Mouse (Mus musculus) CH12.LX (cell line): Measurements from ENCODE around the gene Src. TPM values are rescaled to one million over a fixed set of nuclear protein-coding genes. Genes with fewer than 3 reads are reported as not detected.
A peak's percentile ranks its signal among the peaks of the same experiment; 100 is the strongest.

Experiments
- DNase-seq: peaks from one replicate; pipeline ENCODE4 v3.0.0-alpha.2; 2013; ENCODE audit errors: extremely low read depth
- H3K27ac ChIP-seq: 2 replicates; pipeline ENCODE4 v1.5.1; 2012; ENCODE audit warnings: low read depth, mild to moderate bottlenecking, control low read depth, moderate library complexity; ENCODE audit not compliant: insufficient read depth
- H3K27me3 ChIP-seq: replicated peaks from 2 replicates; pipeline ENCODE3; 2012; ENCODE audit warnings: inconsistent platforms
- H3K36me3 ChIP-seq, 2 experiments: replicated peaks in 1 of 2; 2 replicates each; pipeline versions ENCODE3 to v1.6.1; 2012; ENCODE audit warnings: inconsistent platforms in 1 of 2, low read length in 1 of 2, mild to moderate bottlenecking in 1 of 2, mixed read lengths in 1 of 2, moderate library complexity in 1 of 2; ENCODE audit not compliant: control insufficient read depth in 1 of 2, insufficient read depth in 1 of 2
- H3K4me1 ChIP-seq, 2 experiments: 2 replicates each; pipeline ENCODE4 v1.6.1; 2012; ENCODE audit warnings: inconsistent platforms in 1 of 2, moderate library complexity in 1 of 2; ENCODE audit not compliant: insufficient read depth in 2 of 2, control insufficient read depth in 1 of 2
- H3K4me2 ChIP-seq: 2 replicates; pipeline ENCODE4 v1.6.1; 2012; ENCODE audit warnings: low read depth, mild to moderate bottlenecking, control low read depth; ENCODE audit not compliant: poor library complexity, insufficient read depth, severe bottlenecking
- H3K4me3 ChIP-seq, 3 experiments: fragments of 150-350 bp in 1 of 3; sonication (generic) in 1 of 3; replicated peaks in 1 of 3; 2 replicates each; pipeline versions ENCODE3 to v1.5.1; 2011 to 2012; ENCODE audit warnings: low read depth in 2 of 3, low read length in 2 of 3, mild to moderate bottlenecking in 2 of 3, moderate library complexity in 2 of 3, control low read depth in 1 of 3, improper control_type of control experiment in 1 of 3, inconsistent platforms in 1 of 3, mixed read lengths in 1 of 3; ENCODE audit not compliant: poor library complexity in 1 of 3
- H3K79me2 ChIP-seq: replicated peaks from 2 replicates; pipeline ENCODE4 v1.6.1; 2012; ENCODE audit warnings: mild to moderate bottlenecking, moderate library complexity; ENCODE audit not compliant: control insufficient read depth, poor library complexity, insufficient read depth, severe bottlenecking; ENCODE audit errors: extremely low read depth
- H3K9ac ChIP-seq: 2 replicates; pipeline ENCODE4 v1.6.1; 2012; ENCODE audit warnings: low read depth, mild to moderate bottlenecking, control low read depth, moderate library complexity; ENCODE audit not compliant: insufficient read depth
- H3K9me3 ChIP-seq: replicated peaks from 2 replicates; pipeline ENCODE3; 2012; ENCODE audit warnings: low read length, inconsistent platforms, mixed read lengths
- BHLHE40 ChIP-seq: IDR thresholded peaks from 2 replicates; pipeline ENCODE4 v1.6.1; 2011; ENCODE audit warnings: mild to moderate bottlenecking, low read depth, low read length, improper control_type of control experiment
- CHD1 ChIP-seq: IDR thresholded peaks from 2 replicates; pipeline ENCODE4 v1.6.1; 2012; ENCODE audit warnings: low read depth, low read length, improper control_type of control experiment, inconsistent platforms
- CHD2 ChIP-seq: IDR thresholded peaks from 2 replicates; pipeline ENCODE4 v1.6.1; 2011; ENCODE audit warnings: low read length, improper control_type of control experiment
- CTCF ChIP-seq, 2 experiments: IDR thresholded peaks in 1 of 2; conservative IDR thresholded peaks in 1 of 2; 2 replicates each; pipeline ENCODE4 v1.5.1; 2011 to 2012; ENCODE audit warnings: low read depth in 2 of 2, low read length in 2 of 2, improper control_type of control experiment in 1 of 2, inconsistent platforms in 1 of 2, mild to moderate bottlenecking in 1 of 2, moderate library complexity in 1 of 2
- E2F4 ChIP-seq: IDR thresholded peaks from 2 replicates; pipeline ENCODE4 v1.6.1; 2011; ENCODE audit warnings: low read depth, low read length, improper control_type of control experiment; ENCODE audit not compliant: insufficient replicate concordance
- ELF1 ChIP-seq: IDR thresholded peaks from 2 replicates; pipeline ENCODE4 v1.6.1; 2014; ENCODE audit warnings: low read depth, mild to moderate bottlenecking, inconsistent platforms, low read length, improper control_type of control experiment
- HCFC1 ChIP-seq: IDR thresholded peaks from 2 replicates; pipeline ENCODE4 v1.6.1; 2012; ENCODE audit warnings: low read depth, mild to moderate bottlenecking, inconsistent platforms, low read length, improper control_type of control experiment
- IRF4 ChIP-seq: IDR thresholded peaks from 2 replicates; pipeline ENCODE4 v1.6.1; 2014; ENCODE audit warnings: low read depth, mild to moderate bottlenecking, inconsistent platforms, low read length, improper control_type of control experiment
- JUN ChIP-seq: IDR thresholded peaks from 2 replicates; pipeline ENCODE4 v1.6.1; 2011; ENCODE audit warnings: low read depth, mild to moderate bottlenecking, low read length, improper control_type of control experiment, moderate library complexity; ENCODE audit not compliant: insufficient read depth
- JUND ChIP-seq: conservative IDR thresholded peaks from 2 replicates; pipeline ENCODE4 v1.6.1; 2011; ENCODE audit warnings: low read depth, low read length, improper control_type of control experiment
- MAFK ChIP-seq: IDR thresholded peaks from 2 replicates; pipeline ENCODE4 v1.6.1; 2011; ENCODE audit warnings: low read length, improper control_type of control experiment; ENCODE audit not compliant: insufficient replicate concordance
- MAZ ChIP-seq: IDR thresholded peaks from 2 replicates; pipeline ENCODE4 v1.6.1; 2012; ENCODE audit warnings: low read depth, mild to moderate bottlenecking, inconsistent platforms, low read length, improper control_type of control experiment, moderate library complexity
- MEF2A ChIP-seq: IDR thresholded peaks from 2 replicates; pipeline ENCODE4 v1.6.1; 2014; ENCODE audit warnings: low read depth, mild to moderate bottlenecking, inconsistent platforms, low read length, improper control_type of control experiment, borderline replicate concordance
- MXI1 ChIP-seq: IDR thresholded peaks from 2 replicates; pipeline ENCODE4 v1.6.1; 2011; ENCODE audit warnings: mild to moderate bottlenecking, low read depth, low read length, improper control_type of control experiment
- MYC ChIP-seq: IDR thresholded peaks from 2 replicates; pipeline ENCODE4 v1.6.1; 2011; ENCODE audit warnings: low read depth, mild to moderate bottlenecking, improper control_type of control experiment, low read length
- NELFE ChIP-seq: IDR thresholded peaks from 2 replicates; pipeline ENCODE4 v1.6.1; 2011; ENCODE audit warnings: low read depth, low read length, improper control_type of control experiment
- NRF1 ChIP-seq: IDR thresholded peaks from 2 replicates; pipeline ENCODE4 v1.6.1; 2014; ENCODE audit warnings: low read depth, mild to moderate bottlenecking, inconsistent platforms, low read length, improper control_type of control experiment, moderate library complexity
- POLR2A ChIP-seq: IDR thresholded peaks from 2 replicates; pipeline ENCODE4 v1.6.1; 2011; ENCODE audit warnings: low read depth, mild to moderate bottlenecking, improper control_type of control experiment, low read length
- RAD21 ChIP-seq: IDR thresholded peaks from 2 replicates; pipeline ENCODE4 v1.6.1; 2011; ENCODE audit warnings: low read depth, mild to moderate bottlenecking, low read length, improper control_type of control experiment, moderate library complexity
- UBTF ChIP-seq: IDR thresholded peaks from 2 replicates; pipeline ENCODE4 v1.6.1; 2012; ENCODE audit warnings: low read depth, mild to moderate bottlenecking, inconsistent platforms, low read length, improper control_type of control experiment, moderate library complexity
- ZKSCAN1 ChIP-seq: IDR thresholded peaks from 2 replicates; pipeline ENCODE4 v1.6.1; 2012; ENCODE audit warnings: low read depth, inconsistent platforms, low read length, improper control_type of control experiment, borderline replicate concordance
- dilution Hi-C: fragments of 300-500 bp; cut with MboI; formaldehyde crosslinking; loops from 2 replicates; pipeline ENCODE4 v1.14.3; 2020; ENCODE audit warnings: low sequenced_read_pairs; ENCODE audit not compliant: extremely low pct_unique_long_range_greater_than_20kb, extremely low pct_ligation_motif_present
- in situ Hi-C: fragments of 300-500 bp; cut with MboI; formaldehyde crosslinking; loops from 3 replicates; pipeline ENCODE4 v1.14.3; 2019; ENCODE audit warnings: low sequenced_read_pairs, low pct_ligation_motif_present, low pct_unique_long_range_greater_than_20kb, mixed read lengths
- polyA plus RNA-seq: library from polyadenylated mRNA; unstranded; fragments of >175 nt; gene quantifications from 2 replicates; pipeline ENCODE4 v1.2.1, GENCODE M21; 2012; ENCODE audit warnings: low read depth; ENCODE audit not compliant: insufficient read length
- total RNA-seq, 2 experiments: library from RNA; depleted of rRNA; stranded (reverse); fragments of 300-350 nt in 1 of 2; fragments of >200 nt in 1 of 2; gene quantifications; 2 replicates each; pipeline ENCODE4 v1.2.3; 2012 to 2014

The Src gene
- total and polyA plus RNA-seq, 3 experiments = 0.20 to 0.37 (median 0.25) TPM

DNA sequence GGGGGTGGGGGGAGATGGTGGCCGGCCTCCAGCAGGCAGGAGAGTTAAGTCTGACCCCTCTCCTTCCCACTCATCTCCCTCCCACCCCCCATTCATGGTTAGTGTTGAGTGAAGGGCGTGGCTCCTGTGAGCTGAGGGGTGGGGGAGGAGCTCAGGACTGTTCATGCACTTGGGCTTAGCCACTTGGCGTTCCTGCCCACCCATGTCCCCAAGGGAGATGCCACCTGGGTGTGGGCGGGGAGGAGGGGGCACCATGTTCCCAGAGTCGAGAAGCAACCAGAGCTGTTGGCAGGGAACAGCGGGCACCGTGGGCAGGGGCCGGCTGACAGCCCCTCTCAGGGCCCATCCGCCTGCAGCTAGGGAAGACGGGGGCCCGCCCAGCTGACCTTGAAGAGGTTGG, 18.3 kb downstream of the Src start:
- Histone ChIP-seq H3K79me2 (no peaks in the 10 kb centered on the region), H3K27me3 (peaks cover 75% of the 10 kb centered on the region), H3K4me1 (no peaks in the 10 kb centered on the region), H3K27ac (no peak overlapping the region), H3K9ac (no peak overlapping the region), H3K36me3 (no peaks in the 10 kb centered on the region), H3K9me3 (peaks cover 4% of the 10 kb centered on the region), H3K4me2 (no peak overlapping the region), H3K4me3 (no peak overlapping the region)
- dilution Hi-C loops (no loop called here), in situ Hi-C loops (no loop called here)
- no peak for TF ChIP-seq CHD1
- TF ChIP-seq MEF2A = no peak
- TF ChIP-seq NELFE = no peak
- TF ChIP-seq UBTF = no peak
- TF ChIP-seq POLR2A = no peak
- TF ChIP-seq HCFC1 = no peak
- no peak for TF ChIP-seq RAD21
- TF ChIP-seq ZKSCAN1 = no peak
- no peak for TF ChIP-seq MAFK
- TF ChIP-seq JUN = no peak
- no peak for TF ChIP-seq CHD2
- no peak for TF ChIP-seq NRF1
- no peak for TF ChIP-seq MYC
- TF ChIP-seq MXI1 = no peak
- no peak for TF ChIP-seq ELF1
- no peak for TF ChIP-seq BHLHE40
- DNase-seq = no peak

DNA sequence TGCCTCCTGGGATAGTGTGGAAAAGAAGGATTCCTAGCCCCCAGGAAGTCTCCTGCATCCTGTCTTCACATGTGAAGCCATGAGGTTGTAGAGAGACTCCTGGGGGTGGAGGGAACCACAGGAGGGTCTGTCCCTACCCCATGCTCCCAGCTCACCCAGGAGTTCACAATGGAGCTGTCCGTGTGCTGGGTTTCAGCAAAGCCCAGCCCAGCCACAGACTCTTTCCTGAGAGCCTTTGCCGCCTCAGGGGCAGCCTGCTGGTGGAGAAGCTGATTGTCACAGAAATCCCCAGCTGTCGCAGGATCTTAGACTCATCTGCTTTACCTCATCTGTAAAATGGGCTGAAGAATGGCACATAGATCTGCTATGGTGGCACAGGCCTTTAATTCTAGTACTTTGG, 18.9 kb downstream of the Src start:
- in situ Hi-C loops = no loop called here
- dilution Hi-C loops = no loop called here

DNA sequence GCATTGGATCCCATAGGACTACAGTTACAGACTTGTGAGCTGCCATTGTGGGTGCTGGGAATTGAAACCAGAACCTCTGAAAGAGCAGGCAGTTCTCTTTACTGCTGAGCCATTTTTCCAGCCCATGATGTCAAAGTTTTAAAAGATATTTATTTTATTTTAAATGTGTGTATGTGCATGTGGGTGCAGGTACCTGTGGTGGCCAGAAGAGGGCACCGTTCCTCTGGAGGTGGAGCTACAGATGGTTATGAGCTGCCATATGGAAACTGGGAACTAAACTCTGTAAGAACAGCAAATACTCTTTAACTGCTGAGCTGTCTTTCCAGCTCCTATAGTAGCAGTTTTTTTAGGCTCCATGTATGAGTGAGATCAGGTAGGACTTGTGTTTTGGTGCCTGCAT, 23.1 kb downstream of the Src start:
- peaks cover 6 to 9% of the 10 kb centered on the region in 2 experiments for H3K4me1 ChIP-seq
- dilution Hi-C loops (no loop called here), in situ Hi-C loops (no loop called here)
- H3K27ac ChIP-seq = no peak overlapping the region
- no peaks in the 10 kb centered on the region for H3K79me2 ChIP-seq
- H3K36me3 ChIP-seq = no peaks in the 10 kb centered on the region
- peaks cover 40% of the 10 kb centered on the region for H3K27me3 ChIP-seq
- H3K4me3 ChIP-seq = no peak overlapping the region
- H3K9me3 ChIP-seq = peaks cover 12% of the 10 kb centered on the region
- TF ChIP-seq JUND (no peak), CTCF (conservative IDR thresholded peaks at IDR 0.05 in 1 of 2, IDR thresholded peaks at IDR 0.05 in 1 of 2; ENCODE audit: low read depth in 2 of 2, low read length in 2 of 2) (peak in 1 of 2 experiments; percentile 38; a peak in 2 of 4 replicates), RAD21 (peak; percentile 5), E2F4 (no peak), MAZ (no peak), IRF4 (no peak)
- TF ChIP-seq, all 38 proteins: peak for 2
- H3K9ac ChIP-seq = no peak overlapping the region
- no peak overlapping the region for H3K4me2 ChIP-seq
- DNase-seq = no peak

More for the DNA sequence above, 18.9 kb downstream of the Src start:
- H3K4me3 ChIP-seq = no peak overlapping the region
- no peaks in the 10 kb centered on the region for H3K79me2 ChIP-seq
- H3K9me3 ChIP-seq = peaks cover 10% of the 10 kb centered on the region
- no peak for TF ChIP-seq MEF2A
- H3K27ac ChIP-seq = no peak overlapping the region
- no peak for DNase-seq
- H3K4me1 ChIP-seq = no peaks in the 10 kb centered on the region
- H3K4me2 ChIP-seq = no peak overlapping the region
- no peak overlapping the region for H3K9ac ChIP-seq
- no peaks in the 10 kb centered on the region for H3K36me3 ChIP-seq
- H3K27me3 ChIP-seq = peaks cover 71% of the 10 kb centered on the region
